Mouse (Mus musculus) hindbrain, postnatal 0 days (tissue): ENCODE measurements around the gene Naglu. TPM values are rescaled to one million over a fixed set of nuclear protein-coding genes. Genes with fewer than 3 reads are reported as not detected.
A peak's percentile ranks its signal among the peaks of the same experiment; 100 is the strongest.

ENCODE experiments used
- ATAC-seq: fragments of 200-750 bp; cut with Nextera tagmentation; 2 replicates; pipeline ENCODE4 v1.8.0; 2017; ENCODE audit warnings: mild to moderate bottlenecking, moderate TSS enrichment, moderate library complexity
- DNase-seq: peaks from one replicate; pipeline ENCODE4 v3.0.0-alpha.2; 2015; ENCODE audit warnings: low spot score
- H3K27ac ChIP-seq: fragments of 300-500 bp; sonication (generic); 2 replicates; pipeline ENCODE4 v1.5.1; 2014; ENCODE audit warnings: mild to moderate bottlenecking
- H3K27me3 ChIP-seq: fragments of 300-500 bp; sonication (generic); 2 replicates; pipeline ENCODE4 v1.6.1; 2014; ENCODE audit warnings: low read length, mixed read lengths; ENCODE audit not compliant: insufficient read depth
- H3K36me3 ChIP-seq: fragments of 300-500 bp; sonication (generic); 2 replicates; pipeline ENCODE4 v1.6.1; 2014; ENCODE audit warnings: low read length, mixed read lengths; ENCODE audit not compliant: insufficient read depth
- H3K4me1 ChIP-seq: fragments of 300-500 bp; sonication (generic); 2 replicates; pipeline ENCODE4 v1.6.1; 2014; ENCODE audit warnings: antibody characterized with exemption, low read length, mixed read lengths; ENCODE audit not compliant: insufficient read depth
- H3K4me2 ChIP-seq: fragments of 300-500 bp; sonication (generic); 2 replicates; pipeline ENCODE4 v1.6.1; 2014; ENCODE audit warnings: low read depth, mild to moderate bottlenecking, low read length, moderate library complexity, mixed read lengths
- H3K4me3 ChIP-seq: fragments of 300-500 bp; sonication (generic); 2 replicates; pipeline ENCODE4 v1.5.1; 2014; ENCODE audit warnings: low read length
- H3K9ac ChIP-seq: fragments of 300-500 bp; sonication (generic); replicated peaks from 2 replicates; pipeline ENCODE4 v1.6.1; 2014; ENCODE audit warnings: mild to moderate bottlenecking, low read length, moderate library complexity, mixed read lengths
- H3K9me3 ChIP-seq: fragments of 300-500 bp; sonication (generic); 2 replicates; pipeline ENCODE4 v1.6.1; 2016; ENCODE audit warnings: low read length, mixed read lengths
- CTCF ChIP-seq: IDR thresholded peaks from 2 replicates; pipeline ENCODE4 v1.5.1; 2016; ENCODE audit warnings: antibody characterized with exemption, control low read depth, low read depth
- WGBS: fragments of 180-500 bp; shearing (Covaris S2); extraction: QIAGEN DNeasy Blood & Tissue Kit; methylation state at CpG from one replicate; pipeline ENCODE4 v1.1.7; 2014; 5-methylcytosine and 5-hydroxymethylcytosine counted together
- polyA plus RNA-seq: library from polyadenylated mRNA; unstranded; fragments of >200 nt; fragmentation: Nextera tagmentation; extraction: Ambion mirVana; gene quantifications from 2 replicates; pipeline ENCODE4 v1.2.1, GENCODE M21; 2015
- total RNA-seq: library from RNA; depleted of rRNA; stranded (reverse); fragments of >200 nt; gene quantifications from 2 replicates; pipeline ENCODE4 v1.2.3, GENCODE M21; 2014

Naglu gene
- total and polyA plus RNA-seq, 2 experiments from 2014 or later = 17.0 to 23.8 TPM

- no peaks in the 10 kb centered on the region for H3K27me3 ChIP-seq
- H3K4me3 ChIP-seq = no peak overlapping the region
- no peaks in the 10 kb centered on the region for H3K4me1 ChIP-seq
- no peaks in the 10 kb centered on the region for H3K9me3 ChIP-seq
- ATAC-seq (no peak), DNase-seq (no peak)
- WGBS = 54% methylated on average over 8 of the region's 8 CpGs
- peaks cover 51% of the 10 kb centered on the region for H3K36me3 ChIP-seq
- H3K27ac ChIP-seq = no peak overlapping the region
- H3K9ac ChIP-seq = no peak overlapping the region
- no peak overlapping the region for H3K4me2 ChIP-seq
- no peak for TF ChIP-seq CTCF
These were observed 12.9 kb upstream of the Naglu start for GRCm38 (mm10) chr11:101056885-101057284.

GRCm38 (mm10) chr11:101057860-101058259 is 12.0 kb upstream of the Naglu start:
- Histone ChIP-seq H3K4me2 (no peak overlapping the region), H3K27me3 (no peaks in the 10 kb centered on the region), H3K9ac (no peak overlapping the region), H3K9me3 (no peaks in the 10 kb centered on the region), H3K4me1 (no peaks in the 10 kb centered on the region), H3K36me3 (peaks cover 48% of the 10 kb centered on the region), H3K27ac (no peak overlapping the region), H3K4me3 (no peak overlapping the region)
- DNase-seq (peak; percentile 90), ATAC-seq (peak; percentile 39; the same call in 1 of the 2 replicates)
- peak; percentile 83 for TF ChIP-seq CTCF
- 38% methylated on average over 5 of the region's 5 CpGs for WGBS

- H3K4me3 ChIP-seq = no peak overlapping the region
- no peaks in the 10 kb centered on the region for H3K27me3 ChIP-seq
- peak overlapping the region; percentile 16 for H3K27ac ChIP-seq
- H3K36me3 ChIP-seq = peaks cover 51% of the 10 kb centered on the region
- no peak for TF ChIP-seq CTCF
- H3K9ac ChIP-seq = no peak overlapping the region
- no peaks in the 10 kb centered on the region for H3K4me1 ChIP-seq
- ATAC-seq = no peak
- DNase-seq = no peak
- 74% methylated on average over 5 of the region's 5 CpGs for WGBS
- no peak overlapping the region for H3K4me2 ChIP-seq
- no peaks in the 10 kb centered on the region for H3K9me3 ChIP-seq
These were observed 11.1 kb upstream of the Naglu start for GRCm38 (mm10) chr11:101058726-101059125.

GRCm38 (mm10) chr11:101059473-101059872 is 10.3 kb upstream of the Naglu start:
- H3K4me1 ChIP-seq = no peaks in the 10 kb centered on the region
- WGBS = 70% methylated on average over 10 of the region's 10 CpGs
- no peaks in the 10 kb centered on the region for H3K9me3 ChIP-seq
- no peak overlapping the region for H3K9ac ChIP-seq
- TF ChIP-seq CTCF = no peak
- ATAC-seq = no peak
- H3K4me2 ChIP-seq = no peak overlapping the region
- no peak overlapping the region for H3K4me3 ChIP-seq
- peaks cover 43% of the 10 kb centered on the region for H3K36me3 ChIP-seq
- no peaks in the 10 kb centered on the region for H3K27me3 ChIP-seq
- peak overlapping the region; percentile 70; the same call in 1 of the 2 replicates for H3K27ac ChIP-seq
- no peak for DNase-seq

GRCm38 (mm10) chr11:101060126-101060525 is 9.7 kb upstream of the Naglu start:
- H3K27me3 ChIP-seq = no peaks in the 10 kb centered on the region
- H3K4me1 ChIP-seq = no peaks in the 10 kb centered on the region
- no peak overlapping the region for H3K4me3 ChIP-seq
- peaks cover 43% of the 10 kb centered on the region for H3K36me3 ChIP-seq
- no peak overlapping the region for H3K9ac ChIP-seq
- ATAC-seq (peak; percentile 25; the same call in 1 of the 2 replicates), DNase-seq (peak; percentile 46)
- H3K4me2 ChIP-seq = no peak overlapping the region
- 28% methylated on average over 8 of the region's 8 CpGs for WGBS
- peak overlapping the region; percentile 70 for H3K27ac ChIP-seq
- H3K9me3 ChIP-seq = no peaks in the 10 kb centered on the region
- TF ChIP-seq CTCF = no peak

- Histone ChIP-seq H3K36me3 (peaks cover 34% of the 10 kb centered on the region), H3K9ac (no peak overlapping the region), H3K4me2 (no peak overlapping the region), H3K4me3 (no peak overlapping the region), H3K27me3 (no peaks in the 10 kb centered on the region), H3K9me3 (no peaks in the 10 kb centered on the region), H3K27ac (no peak overlapping the region), H3K4me1 (no peaks in the 10 kb centered on the region)
- no peak for ATAC-seq
- 89% methylated on average over 5 of the region's 5 CpGs for WGBS
- no peak for TF ChIP-seq CTCF
- DNase-seq = no peak
These were observed 8.8 kb upstream of the Naglu start for GRCm38 (mm10) chr11:101061049-101061448.

GRCm38 (mm10) chr11:101062165-101062884 is 7.5 kb upstream of the Naglu start:
- TF ChIP-seq CTCF = no peak
- Histone ChIP-seq H3K27ac (0 out of 2 replicates have a peak overlapping the region, but pooled peaks have one; percentile 70), H3K36me3 (peaks cover 21% of the 10 kb centered on the region), H3K9me3 (no peaks in the 10 kb centered on the region), H3K27me3 (no peaks in the 10 kb centered on the region), H3K4me2 (no peak overlapping the region), H3K4me3 (no peak overlapping the region), H3K4me1 (no peaks in the 10 kb centered on the region), H3K9ac (no peak overlapping the region)
- 71% methylated on average over 12 of the region's 12 CpGs for WGBS
- ATAC-seq (no peak), DNase-seq (no peak)
